Mouse (Mus musculus): Measurements from ENCODE around the gene Krtap1-3. TPM values are rescaled to one million over a fixed set of nuclear protein-coding genes. Genes with fewer than 3 reads are reported as not detected.
"Not testable (repeated sequence)": the region's sequence is repeated elsewhere in the genome, so short reads cannot be mapped to it uniquely, and the experiment has no call there.

The Krtap1-3 gene
- total and polyA plus RNA-seq, 3 experiments: not detected

GRCm38 (mm10) chr11:99614796-99615363, 23.7 kb upstream of the Krtap1-3 start, which contains the start of gene Krtap2-4:
Gene Krtap2-4 (minus strand): TSS chr11:99614846.
- no peaks in the 10 kb centered on the region for H3K27me3 ChIP-seq (ENCODE audit: control insufficient read depth in 1 of 2, insufficient read depth in 2 of 2, low read length in 2 of 2)
- H3K9me3 ChIP-seq (replicated peaks; ENCODE audit: insufficient read depth, low read length): no peaks in the 10 kb centered on the region
- no peaks in the 10 kb centered on the region for H3K79me2 ChIP-seq (ENCODE audit: control insufficient read depth, insufficient read depth, low read length, poor library complexity)
- H3K36me3 ChIP-seq (ENCODE audit: control insufficient read depth in 1 of 2, insufficient read depth in 2 of 2, low read length in 2 of 2): no peaks in the 10 kb centered on the region
- no peaks in the 10 kb centered on the region for H3K4me1 ChIP-seq (ENCODE audit: control insufficient read depth in 1 of 2, insufficient read depth in 2 of 2, low read length in 2 of 2)
- H3K27ac ChIP-seq (ENCODE audit: control insufficient read depth, low read depth, low read length): no peak within 1 kb of the TSS
- TF ChIP-seq ELF1 (IDR thresholded peaks at IDR 0.05; ENCODE audit: low read depth, low read length): no peak
- no peak for TF ChIP-seq CHD2 (IDR thresholded peaks at IDR 0.05; ENCODE audit: low read length)
- TF ChIP-seq ZMIZ1 (IDR thresholded peaks at IDR 0.05; ENCODE audit: low read depth, low read length): no peak
- TF ChIP-seq POLR2A (IDR thresholded peaks at IDR 0.05; ENCODE audit: control insufficient read depth in 1 of 2, insufficient read depth in 1 of 2, low read depth in 1 of 2, low read length in 2 of 2, poor library complexity in 1 of 2): no peak
- no peak for TF ChIP-seq MAZ (IDR thresholded peaks at IDR 0.05; ENCODE audit: low read depth, low read length)
- no peak for TF ChIP-seq ZKSCAN1 (IDR thresholded peaks at IDR 0.05; ENCODE audit: low read depth, low read length)
- TF ChIP-seq JUND (IDR thresholded peaks at IDR 0.05; ENCODE audit: low read depth, low read length): no peak
- TF ChIP-seq UBTF (IDR thresholded peaks at IDR 0.05; ENCODE audit: borderline replicate concordance, insufficient read depth, low read depth, low read length): no peak
- TF ChIP-seq NRF1 (IDR thresholded peaks at IDR 0.05; ENCODE audit: insufficient read depth, low read depth, low read length, poor library complexity, severe bottlenecking): no peak
- no peak for TF ChIP-seq USF1 (IDR thresholded peaks at IDR 0.05; ENCODE audit: low read depth, low read length)
- no peak for TF ChIP-seq HCFC1 (IDR thresholded peaks at IDR 0.05; ENCODE audit: low read depth, low read length)
- TF ChIP-seq TAL1 (IDR thresholded peaks at IDR 0.05; ENCODE audit: low read length): no peak
- no peak for TF ChIP-seq MYB (IDR thresholded peaks at IDR 0.05; ENCODE audit: low read depth, low read length)
- no peak for TF ChIP-seq MAFK (IDR thresholded peaks at IDR 0.05; ENCODE audit: borderline replicate concordance, low read depth, low read length)
- TF ChIP-seq ETS1 (IDR thresholded peaks at IDR 0.05; ENCODE audit: low read depth, low read length): no peak
- TF ChIP-seq NELFE (IDR thresholded peaks at IDR 0.05; ENCODE audit: low read depth, low read length): no peak
- no peak for TF ChIP-seq USF2 (IDR thresholded peaks at IDR 0.05; ENCODE audit: borderline replicate concordance in 1 of 2, insufficient read depth in 1 of 2, low read depth in 1 of 2, low read length in 2 of 2)
- no peak for TF ChIP-seq POLR2AphosphoS5 (IDR thresholded peaks at IDR 0.05; ENCODE audit: borderline replicate concordance, low read depth, low read length)
- TF ChIP-seq MAX (IDR thresholded peaks at IDR 0.05; ENCODE audit: low read length): no peak
- DNase-seq (ENCODE audit: low read depth, low spot score): no peak
- H3K9ac ChIP-seq (ENCODE audit: control insufficient read depth, low read depth, low read length, poor library complexity, severe bottlenecking): no peak within 1 kb of the TSS
- H3K4me3 ChIP-seq (ENCODE audit: control insufficient read depth in 1 of 2, insufficient read depth in 1 of 2, low read depth in 2 of 2, low read length in 2 of 2): no peak within 1 kb of the TSS

- not testable (repeated sequence) for H3K27ac ChIP-seq (ENCODE audit: control insufficient read depth, low read depth, low read length); DNase-seq (ENCODE audit: low read depth, low spot score); H3K36me3 ChIP-seq (ENCODE audit: control insufficient read depth in 1 of 2, insufficient read depth in 2 of 2, low read length in 2 of 2); H3K9ac ChIP-seq (ENCODE audit: control insufficient read depth, low read depth, low read length, poor library complexity, severe bottlenecking); H3K79me2 ChIP-seq (ENCODE audit: control insufficient read depth, insufficient read depth, low read length, poor library complexity); H3K9me3 ChIP-seq (replicated peaks; ENCODE audit: insufficient read depth, low read length); H3K4me1 ChIP-seq (ENCODE audit: control insufficient read depth in 1 of 2, insufficient read depth in 2 of 2, low read length in 2 of 2); H3K27me3 ChIP-seq (ENCODE audit: control insufficient read depth in 1 of 2, insufficient read depth in 2 of 2, low read length in 2 of 2); H3K4me3 ChIP-seq (ENCODE audit: control insufficient read depth in 1 of 2, insufficient read depth in 1 of 2, low read depth in 2 of 2, low read length in 2 of 2)
These were observed 18.9 kb upstream of the Krtap1-3 start, which contains the start of gene Gm11937 for GRCm38 (mm10) chr11:99610089-99610488. Gene Gm11937 (minus strand): TSS chr11:99610189.
